Mouse (Mus musculus): ENCODE measurements around the gene Fut11.

Fut11 gene

DNA sequence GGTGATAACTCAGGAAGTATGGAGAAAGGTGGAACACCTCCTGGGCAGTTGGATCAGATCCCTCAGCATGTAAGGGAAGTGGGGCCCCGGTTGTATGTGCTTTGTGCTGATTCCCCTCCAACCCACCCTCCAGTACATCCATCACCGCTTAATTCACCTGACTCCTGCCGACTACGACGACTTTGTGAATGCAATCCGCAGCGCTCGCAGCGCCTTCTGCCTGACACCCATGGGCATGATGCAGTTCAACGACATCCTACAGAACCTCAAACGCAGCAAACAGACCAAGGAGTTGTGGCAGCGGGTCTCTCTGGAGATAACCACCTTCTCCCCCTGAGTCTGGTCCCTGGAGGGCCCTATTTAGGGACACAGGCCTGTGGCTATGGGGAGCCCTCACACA is 28.2 kb downstream of the Fut11 start:
- no peak for DNase-seq

DNA sequence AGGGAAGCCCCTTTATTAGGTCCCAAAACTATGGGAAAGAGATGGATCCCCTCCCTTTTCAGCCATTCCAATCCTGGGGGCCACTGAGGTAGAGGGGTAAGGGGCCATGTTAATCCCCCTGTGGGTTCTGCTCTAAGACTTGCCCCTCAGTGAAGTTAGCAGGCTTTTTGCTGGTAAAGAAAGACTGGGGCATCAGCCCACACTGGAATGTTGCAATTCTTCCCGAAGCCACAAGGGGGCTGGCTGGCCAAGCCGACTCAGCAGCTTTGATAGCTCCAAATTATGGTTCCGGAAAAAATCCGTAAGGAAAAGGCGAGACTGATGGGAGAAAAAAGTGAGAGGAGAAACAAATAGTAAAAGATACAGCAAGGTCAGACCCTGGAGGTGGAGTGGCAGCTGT is 29.3 kb downstream of the Fut11 start:
- peak; percentile 68 for DNase-seq

DNA sequence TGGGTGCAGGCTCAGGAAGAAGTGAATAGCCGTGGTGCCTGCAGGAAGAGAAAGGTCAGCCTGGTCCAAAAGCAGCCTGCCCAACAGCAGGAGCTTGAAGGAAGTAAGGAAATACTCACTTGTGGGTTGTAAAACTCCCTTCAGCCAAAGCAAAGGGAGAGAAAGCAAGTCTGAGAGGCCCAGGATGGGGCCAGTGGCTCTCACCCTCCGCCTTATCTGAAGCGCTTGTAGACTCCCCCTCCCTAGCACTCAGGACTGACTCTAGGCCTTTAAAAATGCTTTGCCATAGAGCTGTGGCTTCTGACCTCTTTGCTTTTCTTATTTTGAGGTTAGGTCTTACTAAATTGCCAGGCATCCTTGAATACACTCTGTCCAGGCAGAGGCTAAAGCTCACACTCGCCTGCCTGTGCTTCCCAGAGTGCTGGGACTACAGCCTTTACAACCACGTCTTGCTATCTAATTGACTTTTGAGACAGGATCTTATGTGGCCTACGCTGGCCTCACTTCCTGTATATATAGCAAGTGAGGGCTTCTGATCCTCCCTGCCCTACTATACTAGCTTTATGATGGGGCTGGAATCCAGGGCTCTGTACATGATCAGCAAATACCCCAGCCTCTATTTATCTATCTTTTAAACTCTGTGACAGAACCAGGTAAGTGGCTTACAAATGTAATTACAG is 31.0 kb downstream of the Fut11 start:
- DNase-seq: no peak

DNA sequence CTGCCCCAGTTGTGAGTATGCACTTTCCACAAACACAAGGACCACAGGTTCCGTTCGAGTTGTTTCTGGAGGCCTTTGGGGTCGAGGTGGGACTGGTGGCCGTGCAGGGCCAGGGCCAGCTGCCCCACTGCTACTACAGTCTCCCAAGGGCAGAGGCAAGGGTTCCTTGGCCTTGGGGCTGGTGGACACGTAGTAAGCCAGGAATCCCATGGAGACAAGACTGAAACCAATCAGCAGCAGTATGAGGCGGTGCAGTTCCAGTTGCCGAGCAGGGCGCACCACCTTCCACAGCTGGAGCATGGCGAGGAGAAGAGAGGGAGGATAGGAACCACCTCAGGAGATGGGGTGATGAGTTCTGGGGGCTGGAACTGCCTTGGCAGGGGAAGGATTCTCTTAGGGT is 35.1 kb downstream of the Fut11 start:
- DNase-seq: no peak

DNA sequence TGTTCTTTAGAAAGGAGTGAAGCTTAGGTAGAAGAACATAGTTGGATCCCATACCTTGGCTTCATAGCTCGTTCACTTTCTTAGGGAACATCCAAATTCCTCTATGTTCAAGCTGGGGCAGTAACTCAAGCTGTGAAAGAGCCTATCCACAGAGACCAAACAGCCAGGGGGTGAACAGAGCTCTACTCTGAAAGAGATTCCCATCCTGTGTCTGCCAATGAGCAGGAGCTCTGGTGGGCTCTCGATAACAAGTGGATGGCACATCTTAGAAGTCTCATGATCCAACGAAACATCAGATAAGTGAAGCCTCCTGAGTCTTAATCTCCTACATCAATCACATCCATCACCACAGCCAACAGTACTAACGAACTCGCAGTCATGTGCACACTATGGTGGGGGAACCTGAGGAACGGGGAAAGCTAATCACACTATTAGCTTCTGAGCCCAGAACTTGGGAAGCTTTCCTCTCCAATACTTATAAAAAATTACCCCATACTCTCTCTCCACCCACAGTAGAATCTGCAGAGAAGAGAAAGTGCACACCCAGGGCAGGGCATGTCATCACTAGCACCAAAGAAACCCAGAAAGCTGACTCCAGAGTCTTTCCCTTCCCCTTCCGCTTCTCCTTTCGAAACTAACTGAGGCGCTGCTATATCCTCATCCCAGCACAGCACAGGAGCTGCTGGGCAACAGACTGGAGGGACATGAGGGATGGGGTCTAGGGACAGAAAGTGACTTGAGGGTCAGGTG is 36.3 kb downstream of the Fut11 start:
- DNase-seq: no peak

DNA sequence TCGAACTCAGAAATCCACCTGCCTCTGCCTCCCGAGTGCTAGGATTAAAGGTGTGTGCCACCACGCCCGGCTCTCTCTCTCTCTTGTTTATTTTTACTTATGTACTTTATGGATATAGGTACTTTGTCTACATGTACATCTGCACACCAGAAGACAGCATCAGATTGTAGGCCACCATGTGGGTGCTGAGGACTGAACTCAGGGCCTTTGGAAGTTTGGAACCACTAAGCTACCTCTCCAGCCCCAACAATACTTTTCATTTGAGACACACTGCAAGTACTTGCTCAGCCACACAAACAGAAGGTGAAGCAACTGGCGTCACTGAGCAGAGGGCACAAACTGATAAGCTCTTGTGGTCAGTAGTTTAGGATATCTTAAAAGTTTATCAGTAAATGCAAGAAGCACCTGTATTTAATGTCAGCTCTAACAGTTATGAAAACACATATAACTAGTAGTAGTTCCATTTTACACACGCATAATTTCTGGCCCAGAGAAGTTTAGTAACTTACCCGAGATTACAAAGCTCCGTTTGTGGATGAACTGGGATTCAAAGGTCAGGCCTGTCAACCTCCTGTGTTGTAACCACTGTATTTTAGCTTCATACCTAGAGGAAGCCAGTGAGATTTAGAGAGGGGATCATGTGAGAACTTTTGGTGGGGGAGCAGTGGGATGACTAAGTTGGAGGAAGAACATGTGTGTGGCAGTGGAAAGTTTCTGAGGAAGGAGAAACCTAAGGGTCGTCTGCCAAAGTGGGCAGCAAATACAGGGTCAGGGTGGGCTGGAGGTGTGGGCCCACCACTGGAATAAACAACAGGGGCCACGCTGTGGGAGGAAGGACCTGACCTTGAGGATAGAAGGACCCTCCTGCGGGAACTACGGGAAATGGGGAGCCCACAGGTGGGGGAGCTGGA is 38.5 kb downstream of the Fut11 start:
- DNase-seq: no peak

DNA sequence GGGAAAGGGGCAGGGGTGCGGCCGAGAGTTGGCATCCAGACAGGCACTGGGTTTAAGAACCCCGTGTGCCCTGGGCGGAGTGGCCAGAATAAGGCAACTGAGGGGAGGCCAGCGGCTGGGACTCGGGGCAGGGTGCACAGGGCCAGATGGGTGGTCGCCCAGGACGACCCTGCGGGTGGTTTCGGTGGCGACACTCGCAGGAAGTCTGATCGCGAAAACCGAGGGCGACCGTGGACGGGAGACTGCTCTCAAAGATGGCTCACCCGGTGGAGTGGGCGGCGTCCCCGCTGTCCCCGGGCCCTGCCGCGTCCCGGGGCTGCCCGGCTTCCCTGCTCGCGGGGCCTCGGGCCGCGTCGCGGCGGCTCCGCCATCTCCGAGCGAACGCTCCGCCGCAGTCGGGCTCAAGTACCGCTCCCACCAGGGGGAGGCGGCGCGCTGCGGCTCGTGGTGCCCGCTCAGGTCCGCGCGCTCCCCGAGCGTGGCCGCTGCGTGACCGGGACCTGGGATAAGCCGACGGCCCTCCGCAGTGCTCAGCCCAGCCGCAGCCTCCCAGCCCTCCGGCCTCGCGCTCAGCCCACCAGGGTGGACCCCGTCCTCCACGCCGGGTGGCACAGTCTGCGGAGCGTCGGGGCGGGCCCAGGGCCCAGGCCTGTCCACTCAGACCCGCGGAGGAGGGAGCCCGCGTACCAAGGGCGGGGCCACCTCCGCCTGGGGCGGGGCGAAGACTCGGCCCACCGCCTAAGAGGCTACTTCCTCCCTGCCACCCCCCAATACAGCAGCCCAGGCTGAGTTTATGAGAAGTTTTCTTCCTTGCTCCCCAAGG is 39.4 kb downstream of the Fut11 start, which contains the start of gene Ndst2:
TSS of gene Ndst2 (minus strand) at position 611 of the 823 bp plus-strand sequence.
- peak; percentile 96 for DNase-seq

DNA sequence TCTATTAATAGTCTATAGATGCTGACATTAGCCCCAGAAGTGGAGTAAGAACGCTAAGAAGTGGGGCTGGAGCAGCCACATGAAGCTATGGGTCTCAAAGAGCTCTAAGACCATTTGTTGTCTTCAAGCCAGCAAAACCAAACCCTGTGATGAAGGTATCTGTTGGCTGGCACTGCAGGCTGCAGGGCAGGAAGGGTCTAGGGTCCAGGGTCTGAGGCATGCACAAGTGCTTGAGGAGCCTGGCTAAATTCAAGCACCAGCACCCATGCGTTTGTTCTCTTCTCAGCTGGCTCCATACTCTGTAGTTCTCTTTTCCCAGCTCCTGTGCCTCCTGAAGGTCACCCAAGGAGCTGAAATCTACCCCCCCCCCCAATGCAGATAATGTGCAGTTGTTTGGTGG is 40.3 kb downstream of the Fut11 start:
- no peak for DNase-seq

DNA sequence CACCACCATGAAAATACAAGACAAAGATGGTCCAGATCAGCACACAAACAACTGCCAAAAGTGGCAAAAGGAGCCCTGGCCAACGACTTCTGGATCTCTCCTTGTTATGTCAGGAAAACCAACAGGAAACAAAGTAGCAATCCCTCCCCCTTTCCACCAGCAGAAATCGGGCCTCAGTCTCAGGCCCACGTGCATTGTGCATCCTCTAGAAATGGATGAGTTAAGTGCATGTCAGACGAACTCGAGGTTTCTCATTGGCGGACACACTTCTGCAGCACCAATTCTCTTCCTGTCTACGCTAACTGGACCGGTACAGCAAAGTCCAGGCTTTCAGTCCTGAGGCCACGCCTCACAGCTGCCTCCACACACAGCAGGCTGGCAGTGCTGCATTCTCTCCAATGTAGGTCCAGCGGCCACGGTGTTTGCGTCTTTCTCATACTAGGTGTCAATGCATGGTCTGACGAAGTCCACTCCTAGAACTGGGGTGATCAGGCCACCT is 41.2 kb downstream of the Fut11 start:
- no peak for DNase-seq

DNA sequence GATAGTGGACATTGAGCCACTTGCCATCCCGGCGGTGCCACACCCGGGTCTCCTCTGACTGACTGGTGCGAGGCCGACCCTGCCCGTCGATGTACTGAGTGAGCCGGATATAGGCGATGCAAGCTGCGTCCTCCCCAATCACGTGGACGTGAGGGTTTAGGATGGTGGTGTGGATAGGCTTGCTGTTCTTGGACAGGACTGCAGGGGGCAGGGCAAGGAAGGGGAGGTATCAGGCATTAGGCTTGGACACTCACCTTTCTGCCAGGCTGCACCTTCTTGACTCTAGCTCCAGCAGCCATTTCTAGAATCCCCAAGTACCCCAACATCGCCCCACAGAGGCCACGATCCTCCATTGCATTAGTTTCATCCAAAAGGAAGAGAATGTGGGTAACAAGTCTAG is 42.5 kb downstream of the Fut11 start:
- peak; percentile 58 for DNase-seq

DNA sequence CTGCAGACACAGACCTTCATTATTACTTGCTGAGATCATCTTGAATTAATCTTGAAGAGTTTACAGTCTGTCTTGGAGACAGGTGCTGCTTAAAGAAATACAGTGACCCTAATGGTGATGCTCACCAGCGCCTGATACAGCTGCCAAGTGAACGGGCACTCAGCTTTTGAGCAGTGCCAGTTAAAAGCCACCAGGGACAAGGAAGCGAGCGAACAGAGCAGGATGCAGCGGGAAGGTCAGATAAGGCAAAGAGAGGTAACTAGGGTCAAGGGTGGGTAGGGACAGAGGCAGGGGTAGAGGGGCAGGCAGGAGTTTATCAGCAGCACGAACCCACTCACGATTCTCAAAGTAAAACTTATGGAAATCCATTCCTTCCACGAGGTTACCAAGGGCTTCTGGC is 43.7 kb downstream of the Fut11 start:
- no peak for DNase-seq

DNA sequence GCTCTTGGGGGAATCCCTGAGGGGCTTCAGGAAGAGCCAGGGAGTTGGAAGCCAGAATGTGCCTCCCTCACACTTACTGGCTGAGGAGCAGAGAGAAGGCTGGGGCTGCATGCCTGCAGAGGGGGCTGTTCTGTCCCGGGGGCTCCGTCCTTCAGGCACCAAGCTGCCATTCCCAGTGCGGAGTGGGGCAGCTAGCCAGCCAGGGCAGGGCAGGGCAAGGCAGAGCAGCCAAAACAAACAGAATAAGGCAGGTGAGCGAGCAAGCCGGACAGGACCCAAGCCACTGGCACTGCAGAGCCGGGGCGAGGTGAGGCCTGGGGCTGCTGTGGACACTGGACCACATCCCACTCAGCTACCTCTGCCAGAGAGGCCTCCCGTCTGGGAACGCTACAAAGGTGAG is 46.5 kb downstream of the Fut11 start:
- DNase-seq: no peak

DNA sequence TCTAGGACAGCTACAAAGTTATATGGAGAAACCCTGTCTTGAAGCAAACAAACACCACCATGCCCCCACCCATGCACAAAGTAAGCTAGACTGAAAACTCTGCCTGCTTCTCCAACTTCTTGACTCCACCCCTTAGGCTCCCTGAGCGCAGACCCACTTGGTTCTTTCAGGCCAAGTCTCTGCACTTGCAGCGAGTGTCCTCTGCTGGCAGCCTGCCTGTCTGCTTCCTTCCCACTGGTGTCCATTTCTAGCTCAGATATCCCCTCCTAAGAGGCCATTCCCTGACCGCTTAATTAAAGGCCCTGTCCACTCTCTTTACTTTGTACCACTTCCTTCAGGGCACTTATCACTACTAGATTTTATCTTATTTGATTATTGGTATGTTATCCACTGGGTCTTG is 48.8 kb downstream of the Fut11 start:
- DNase-seq: no peak

DNA sequence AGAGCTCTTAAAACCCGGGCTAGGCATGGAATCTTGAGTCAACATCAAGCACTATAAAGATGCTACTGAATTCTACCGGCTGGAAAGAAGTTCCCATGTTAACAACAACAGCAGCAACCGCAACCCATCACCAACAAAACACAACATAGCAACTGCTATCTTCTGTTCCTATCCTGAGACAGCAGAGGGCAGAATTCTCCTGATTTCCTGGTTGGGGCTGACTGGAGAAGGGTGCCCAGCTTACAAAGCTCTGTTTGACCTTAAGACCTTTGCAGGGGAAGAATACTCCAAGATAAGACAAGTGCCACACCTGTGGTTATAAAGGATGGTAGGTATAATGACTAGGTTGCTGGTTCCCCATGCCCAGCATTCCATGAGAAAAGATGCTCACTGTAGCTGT is 52.2 kb downstream of the Fut11 start:
- DNase-seq: no peak

DNA sequence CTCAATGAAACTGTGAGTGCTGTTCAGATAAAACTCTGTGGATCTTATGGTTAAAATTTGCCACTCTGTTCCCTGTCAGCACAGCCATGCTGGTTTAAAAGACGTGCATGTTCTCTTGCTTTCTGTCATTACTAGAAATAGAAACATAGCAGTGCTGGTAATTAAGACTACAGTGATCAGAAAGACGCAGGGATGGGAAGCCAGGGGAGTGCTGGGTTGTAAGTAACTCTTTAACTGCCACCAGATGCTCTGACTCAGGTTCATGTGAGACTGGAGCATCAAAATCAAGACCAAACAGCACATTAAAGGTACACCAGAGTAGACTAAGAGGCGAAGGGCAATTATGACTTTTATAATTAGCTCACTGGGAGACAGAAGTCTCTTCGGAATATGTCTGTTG is 53.6 kb downstream of the Fut11 start:
- DNase-seq: no peak

DNA sequence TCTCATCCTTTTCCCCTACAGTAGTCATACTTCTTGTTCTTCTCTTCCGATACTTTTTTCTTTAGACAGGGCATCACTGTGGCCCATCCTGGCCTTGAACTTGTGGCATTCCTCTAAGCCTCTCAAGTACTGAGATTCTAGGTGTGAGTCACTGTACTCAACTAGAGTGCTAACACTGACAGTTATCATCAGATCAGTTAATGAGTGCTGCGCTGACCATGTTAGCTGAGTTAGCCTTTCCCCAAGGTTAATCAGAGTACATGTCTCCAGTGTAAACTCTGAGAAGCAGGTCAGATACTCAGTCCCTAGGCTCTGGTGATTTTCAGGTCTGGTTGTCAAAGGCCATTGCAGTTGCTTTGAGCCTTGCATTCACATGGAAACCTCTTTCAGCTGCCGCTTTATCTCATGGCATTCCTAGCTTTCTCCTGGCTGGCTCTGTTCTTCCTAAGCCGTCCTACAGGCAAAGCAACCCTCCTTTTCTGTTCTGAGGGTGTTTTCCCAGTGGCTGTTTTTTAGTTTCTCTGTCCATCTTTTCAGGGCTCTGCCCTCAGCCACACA is 54.8 kb downstream of the Fut11 start:
- DNase-seq: no peak

DNA sequence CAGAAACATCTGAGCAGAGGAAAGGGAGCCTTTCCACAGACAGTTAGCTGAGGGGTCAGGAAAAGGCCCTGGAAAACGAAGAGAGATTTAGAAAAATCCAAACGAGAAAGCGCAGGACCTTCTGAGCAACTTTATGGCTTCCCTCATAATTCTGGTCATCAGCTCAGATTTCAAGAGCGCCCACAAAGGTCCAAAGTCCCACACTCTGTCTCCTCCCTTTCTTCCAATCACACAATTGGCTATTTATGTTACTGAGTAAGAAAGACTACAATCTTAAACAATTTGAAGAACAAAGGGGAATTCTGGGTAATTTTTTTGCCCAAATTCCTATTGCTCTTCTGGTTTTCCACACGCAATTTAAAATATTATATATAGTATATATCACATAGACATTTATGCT is 55.7 kb downstream of the Fut11 start:
- DNase-seq: no peak

Measured in embryo, embryonic 11 days (tissue).